Mouse (Mus musculus): Measurements from ENCODE around the gene Pip4k2c. TPM values are rescaled to one million over a fixed set of nuclear protein-coding genes. Genes with fewer than 3 reads are reported as not detected.

Gene Pip4k2c
- polyA plus RNA-seq, 1 experiment from 2014 or later, result 30.8 TPM

DNA sequence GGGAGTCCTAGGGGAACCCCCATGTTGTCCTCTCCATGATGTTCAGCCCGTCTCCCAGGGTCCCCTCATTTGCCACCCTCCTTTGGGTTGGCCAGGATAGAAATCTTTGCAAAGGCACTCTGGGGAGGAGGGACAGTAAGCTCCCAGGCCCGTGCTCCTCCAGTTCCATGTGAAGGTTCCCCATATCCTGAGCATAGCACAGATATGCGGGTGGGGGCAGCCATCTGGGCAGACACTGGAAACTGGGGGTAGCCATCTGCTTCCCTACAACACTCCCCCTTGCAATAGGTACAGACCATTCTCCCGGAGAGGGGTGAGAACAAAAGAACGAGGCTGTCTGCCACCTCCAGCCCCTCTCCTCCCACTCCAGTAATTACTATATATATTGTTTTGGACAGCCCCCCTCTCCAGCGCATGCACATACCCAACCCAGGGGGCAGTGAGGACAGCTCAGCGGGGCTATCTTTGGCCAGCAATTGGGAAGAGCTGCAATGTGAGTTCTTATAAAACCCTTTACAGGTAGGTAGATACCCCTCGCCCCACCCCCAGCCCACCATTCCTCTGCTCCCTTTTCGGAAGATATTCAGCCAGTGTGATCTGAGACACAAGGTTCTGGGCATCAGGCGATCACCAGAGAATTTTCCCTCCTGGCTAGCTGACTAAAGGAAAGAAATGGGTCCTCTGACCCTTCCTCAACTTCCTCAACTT, 23.9 kb downstream of the Pip4k2c start:
- Histone ChIP-seq H3K4me1 (replicated peaks; ENCODE audit: control insufficient read depth, insufficient read depth, low read length) (peaks cover 30% of the 10 kb centered on the region), H3K9me3 (ENCODE audit: control insufficient read depth, low read length) (0 out of 2 replicates have a peak, but pooled peaks cover 3% of the 10 kb centered on the region), H3K4me2 (ENCODE audit: low read depth, low read length) (peak overlapping the region; percentile 94), H3K9ac (ENCODE audit: low read length) (peak overlapping the region; percentile 82), H3K36me3 (ENCODE audit: control insufficient read depth, insufficient read depth, low read length) (peaks cover 10% of the 10 kb centered on the region), H3K4me3 (ENCODE audit: low read length) (peak overlapping the region; percentile 67), H3K27ac (ENCODE audit: low read length) (peak overlapping the region; percentile 93; the same call in 1 of the 2 replicates), H3K27me3 (ENCODE audit: control insufficient read depth, insufficient read depth, low read depth, low read length) (peaks cover 3% of the 10 kb centered on the region; the same call in 1 of the 2 replicates)
- no peak for ATAC-seq (ENCODE audit: low read depth)
- 51% methylated on average over 10 of the region's 10 CpGs for WGBS

DNA sequence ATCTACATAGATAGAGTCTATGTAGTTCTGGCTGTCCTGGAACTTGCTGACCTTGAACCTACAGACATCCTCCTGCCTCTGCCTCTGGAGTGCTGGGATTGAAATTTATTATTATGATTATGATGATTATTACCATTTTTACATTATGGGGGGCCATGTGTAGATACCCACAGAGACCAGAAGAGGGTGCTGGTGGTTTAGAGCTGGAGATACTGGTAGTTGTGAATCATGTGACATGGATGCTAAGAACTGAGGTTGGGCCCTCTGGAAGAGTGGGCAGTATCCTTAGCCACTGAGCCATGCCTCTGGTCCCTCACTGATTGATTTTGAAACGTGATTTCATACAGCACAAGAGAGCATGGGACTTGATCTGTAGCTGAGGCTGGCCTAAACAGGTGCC, 24.9 kb downstream of the Pip4k2c start:
- Histone ChIP-seq H3K4me2 (ENCODE audit: low read depth, low read length) (no peak overlapping the region), H3K27me3 (ENCODE audit: control insufficient read depth, insufficient read depth, low read depth, low read length) (peaks cover 5% of the 10 kb centered on the region; the same call in 1 of the 2 replicates), H3K36me3 (ENCODE audit: control insufficient read depth, insufficient read depth, low read length) (peaks cover 7% of the 10 kb centered on the region), H3K9me3 (ENCODE audit: control insufficient read depth, low read length) (0 out of 2 replicates have a peak, but pooled peaks cover 3% of the 10 kb centered on the region), H3K27ac (ENCODE audit: low read length) (no peak overlapping the region), H3K4me3 (ENCODE audit: low read length) (no peak overlapping the region), H3K4me1 (replicated peaks; ENCODE audit: control insufficient read depth, insufficient read depth, low read length) (peaks cover 29% of the 10 kb centered on the region), H3K9ac (ENCODE audit: low read length) (no peak overlapping the region)
- no peak for ATAC-seq (ENCODE audit: low read depth)
- WGBS, result 88% methylated on average over 1 of the region's 1 CpGs

DNA sequence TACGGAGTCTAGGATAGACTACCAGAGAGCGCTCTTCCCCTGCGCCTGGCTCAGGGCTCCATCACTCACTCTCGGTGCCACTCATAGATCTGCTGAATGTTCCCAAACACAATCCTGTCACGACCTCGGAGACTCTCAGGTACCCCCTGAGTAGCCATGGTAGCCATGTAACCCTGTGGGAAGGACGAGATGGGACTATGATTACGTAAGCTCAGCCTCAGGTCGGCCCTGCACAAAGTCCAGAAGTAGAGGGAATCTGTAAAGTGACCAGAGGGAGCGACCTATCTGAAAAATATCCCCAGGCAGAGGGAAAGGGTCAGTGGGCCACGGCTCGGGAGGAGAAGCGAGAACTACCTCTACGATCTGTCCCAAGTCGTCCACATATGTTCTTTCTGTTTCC, 25.9 kb downstream of the Pip4k2c start:
- H3K4me3 ChIP-seq (ENCODE audit: low read length), result no peak overlapping the region
- H3K36me3 ChIP-seq (ENCODE audit: control insufficient read depth, insufficient read depth, low read length), result peaks cover 7% of the 10 kb centered on the region
- ATAC-seq (ENCODE audit: low read depth), result no peak
- no peak overlapping the region for H3K27ac ChIP-seq (ENCODE audit: low read length)
- 0 out of 2 replicates have a peak, but pooled peaks cover 3% of the 10 kb centered on the region for H3K9me3 ChIP-seq (ENCODE audit: control insufficient read depth, low read length)
- H3K4me1 ChIP-seq (replicated peaks; ENCODE audit: control insufficient read depth, insufficient read depth, low read length), result peaks cover 21% of the 10 kb centered on the region
- no peak overlapping the region for H3K9ac ChIP-seq (ENCODE audit: low read length)
- no peak overlapping the region for H3K4me2 ChIP-seq (ENCODE audit: low read depth, low read length)
- H3K27me3 ChIP-seq (ENCODE audit: control insufficient read depth, insufficient read depth, low read depth, low read length), result peaks cover 13% of the 10 kb centered on the region
- 76% methylated on average over 15 of the region's 15 CpGs for WGBS

DNA sequence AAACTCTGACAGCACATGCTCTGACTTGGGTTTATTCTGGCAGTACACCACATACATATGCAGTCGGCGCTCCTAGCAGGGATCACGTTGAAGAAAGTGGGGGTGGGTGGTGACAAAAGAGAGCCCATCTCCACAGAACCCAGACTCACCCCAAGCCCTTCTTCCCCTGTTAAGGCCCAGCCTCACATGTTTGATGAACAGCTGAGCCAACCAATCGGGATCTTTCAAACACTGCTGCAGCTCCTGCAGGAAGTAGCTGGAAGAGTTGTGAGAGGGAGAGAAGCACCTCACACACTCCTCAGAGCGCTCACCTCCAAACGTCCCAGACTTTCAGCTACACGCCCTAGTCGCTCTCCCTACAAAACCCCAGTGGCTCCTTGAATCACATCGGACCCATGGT, 26.3 kb downstream of the Pip4k2c start:
- peaks cover 17% of the 10 kb centered on the region for H3K27me3 ChIP-seq (ENCODE audit: control insufficient read depth, insufficient read depth, low read depth, low read length)
- H3K36me3 ChIP-seq (ENCODE audit: control insufficient read depth, insufficient read depth, low read length), result peaks cover 7% of the 10 kb centered on the region
- no peak overlapping the region for H3K27ac ChIP-seq (ENCODE audit: low read length)
- no peak for ATAC-seq (ENCODE audit: low read depth)
- H3K4me3 ChIP-seq (ENCODE audit: low read length), result no peak overlapping the region
- 69% methylated on average over 9 of the region's 9 CpGs for WGBS
- no peak overlapping the region for H3K9ac ChIP-seq (ENCODE audit: low read length)
- peaks cover 20% of the 10 kb centered on the region for H3K4me1 ChIP-seq (replicated peaks; ENCODE audit: control insufficient read depth, insufficient read depth, low read length)
- 0 out of 2 replicates have a peak, but pooled peaks cover 3% of the 10 kb centered on the region for H3K9me3 ChIP-seq (ENCODE audit: control insufficient read depth, low read length)
- H3K4me2 ChIP-seq (ENCODE audit: low read depth, low read length), result no peak overlapping the region

DNA sequence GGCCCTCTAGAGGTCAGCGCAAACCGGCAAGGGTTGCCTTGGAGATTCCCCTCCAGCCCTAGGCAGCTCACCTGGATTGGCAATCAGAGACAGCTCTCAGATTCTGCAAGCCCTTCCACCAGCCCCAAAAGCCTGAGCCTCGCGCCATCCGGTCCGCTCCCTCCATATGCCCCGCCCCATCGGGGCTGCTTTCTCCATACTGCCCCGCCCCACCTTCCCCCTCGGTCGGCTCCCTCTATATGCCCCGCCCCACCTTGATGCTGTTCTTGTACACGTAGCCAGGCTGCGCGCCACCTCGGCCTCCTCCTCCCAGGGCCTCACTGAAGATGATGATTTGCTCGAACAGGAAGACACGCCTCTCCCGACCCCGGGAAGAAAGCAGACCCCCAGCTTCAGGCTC, 27.6 kb downstream of the Pip4k2c start:
- Histone ChIP-seq H3K36me3 (ENCODE audit: control insufficient read depth, insufficient read depth, low read length) (peaks cover 7% of the 10 kb centered on the region), H3K9ac (ENCODE audit: low read length) (no peak overlapping the region), H3K27me3 (ENCODE audit: control insufficient read depth, insufficient read depth, low read depth, low read length) (peaks cover 31% of the 10 kb centered on the region), H3K27ac (ENCODE audit: low read length) (no peak overlapping the region), H3K4me1 (replicated peaks; ENCODE audit: control insufficient read depth, insufficient read depth, low read length) (peaks cover 8% of the 10 kb centered on the region), H3K4me2 (ENCODE audit: low read depth, low read length) (peak overlapping the region; percentile 21; the same call in 1 of the 2 replicates), H3K9me3 (ENCODE audit: control insufficient read depth, low read length) (0 out of 2 replicates have a peak, but pooled peaks cover 3% of the 10 kb centered on the region), H3K4me3 (ENCODE audit: low read length) (no peak overlapping the region)
- WGBS, result 28% methylated on average over 20 of the region's 20 CpGs
- ATAC-seq (ENCODE audit: low read depth), result no peak

DNA sequence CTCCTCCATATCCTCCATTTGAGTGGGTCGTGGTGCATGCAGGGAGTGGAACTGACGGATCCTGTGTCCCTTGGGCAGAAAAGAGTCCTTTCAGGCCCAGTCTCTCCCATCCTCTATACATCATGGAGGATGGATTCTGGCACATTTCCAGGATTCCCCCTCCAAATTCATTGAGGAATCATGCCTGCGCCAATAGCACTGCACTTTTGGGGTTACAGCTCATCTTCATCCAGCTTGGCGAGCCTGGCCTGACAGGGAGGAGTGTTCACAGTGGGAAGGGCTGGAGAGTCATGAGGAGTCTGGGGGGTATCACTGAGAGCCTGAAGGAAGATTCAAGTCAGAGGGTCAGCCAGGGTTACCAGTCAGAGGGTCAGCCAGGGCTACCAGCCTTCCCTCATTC, 28.8 kb downstream of the Pip4k2c start:
- Histone ChIP-seq H3K9me3 (ENCODE audit: control insufficient read depth, low read length) (0 out of 2 replicates have a peak, but pooled peaks cover 3% of the 10 kb centered on the region), H3K4me2 (ENCODE audit: low read depth, low read length) (no peak overlapping the region), H3K9ac (ENCODE audit: low read length) (no peak overlapping the region), H3K27ac (ENCODE audit: low read length) (no peak overlapping the region), H3K4me3 (ENCODE audit: low read length) (no peak overlapping the region), H3K4me1 (replicated peaks; ENCODE audit: control insufficient read depth, insufficient read depth, low read length) (peaks cover 12% of the 10 kb centered on the region), H3K27me3 (ENCODE audit: control insufficient read depth, insufficient read depth, low read depth, low read length) (peaks cover 41% of the 10 kb centered on the region), H3K36me3 (ENCODE audit: control insufficient read depth, insufficient read depth, low read length) (peaks cover 7% of the 10 kb centered on the region)
- ATAC-seq (ENCODE audit: low read depth), result no peak
- 77% methylated on average over 4 of the region's 4 CpGs for WGBS

DNA sequence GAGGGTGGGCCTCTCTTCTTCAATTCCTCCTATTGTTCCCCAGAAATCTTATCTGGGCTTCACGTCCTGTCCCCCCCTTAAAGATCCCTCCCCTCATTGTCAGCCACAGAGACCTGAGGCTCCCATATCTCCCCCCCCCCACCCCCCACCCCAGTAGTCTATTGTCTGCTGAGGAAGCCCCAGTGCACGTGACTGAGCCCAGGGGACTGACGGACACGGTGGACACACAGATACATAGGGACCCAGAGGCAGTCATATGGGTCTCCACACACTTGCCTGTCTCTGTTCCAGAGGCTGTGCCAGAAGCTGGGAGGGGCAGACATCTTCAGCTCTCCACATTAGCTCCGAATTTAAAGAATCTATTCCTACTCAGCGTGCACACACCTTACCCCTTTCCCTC, 29.8 kb downstream of the Pip4k2c start:
- Histone ChIP-seq H3K9ac (ENCODE audit: low read length) (no peak overlapping the region), H3K4me2 (ENCODE audit: low read depth, low read length) (no peak overlapping the region), H3K27me3 (ENCODE audit: control insufficient read depth, insufficient read depth, low read depth, low read length) (peaks cover 49% of the 10 kb centered on the region), H3K36me3 (ENCODE audit: control insufficient read depth, insufficient read depth, low read length) (peaks cover 2% of the 10 kb centered on the region), H3K9me3 (ENCODE audit: control insufficient read depth, low read length) (0 out of 2 replicates have a peak, but pooled peaks cover 1% of the 10 kb centered on the region), H3K4me1 (replicated peaks; ENCODE audit: control insufficient read depth, insufficient read depth, low read length) (peaks cover 12% of the 10 kb centered on the region), H3K27ac (ENCODE audit: low read length) (no peak overlapping the region), H3K4me3 (ENCODE audit: low read length) (no peak overlapping the region)
- no peak for ATAC-seq (ENCODE audit: low read depth)
- WGBS, result 53% methylated on average over 6 of the region's 6 CpGs

DNA sequence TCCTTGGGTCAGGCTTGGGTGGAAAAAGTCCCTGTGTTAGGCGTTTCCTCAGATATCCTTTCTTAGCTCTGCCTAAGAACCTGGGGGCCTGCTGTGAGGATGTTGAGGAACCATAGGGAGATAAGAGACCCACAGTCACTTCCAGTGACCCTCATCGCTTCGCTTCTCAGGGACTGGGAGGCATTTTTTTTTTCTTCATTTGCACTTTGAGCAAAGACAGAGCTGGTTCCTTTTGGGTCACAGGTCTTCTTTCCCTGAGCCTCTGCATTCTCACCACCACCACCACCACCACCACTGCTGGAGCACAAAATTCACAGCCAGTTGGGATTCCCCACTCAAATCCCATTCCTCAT, 30.7 kb downstream of the Pip4k2c start:
- WGBS, result 32% methylated on average over 3 of the region's 3 CpGs
- Histone ChIP-seq H3K27me3 (ENCODE audit: control insufficient read depth, insufficient read depth, low read depth, low read length) (peaks cover 56% of the 10 kb centered on the region), H3K36me3 (ENCODE audit: control insufficient read depth, insufficient read depth, low read length) (no peaks in the 10 kb centered on the region), H3K9ac (ENCODE audit: low read length) (no peak overlapping the region), H3K9me3 (ENCODE audit: control insufficient read depth, low read length) (no peaks in the 10 kb centered on the region), H3K4me2 (ENCODE audit: low read depth, low read length) (no peak overlapping the region; the same call in 1 of the 2 replicates), H3K4me3 (ENCODE audit: low read length) (no peak overlapping the region), H3K27ac (ENCODE audit: low read length) (no peak overlapping the region), H3K4me1 (replicated peaks; ENCODE audit: control insufficient read depth, insufficient read depth, low read length) (peaks cover 12% of the 10 kb centered on the region)
- ATAC-seq (ENCODE audit: low read depth), result no peak

DNA sequence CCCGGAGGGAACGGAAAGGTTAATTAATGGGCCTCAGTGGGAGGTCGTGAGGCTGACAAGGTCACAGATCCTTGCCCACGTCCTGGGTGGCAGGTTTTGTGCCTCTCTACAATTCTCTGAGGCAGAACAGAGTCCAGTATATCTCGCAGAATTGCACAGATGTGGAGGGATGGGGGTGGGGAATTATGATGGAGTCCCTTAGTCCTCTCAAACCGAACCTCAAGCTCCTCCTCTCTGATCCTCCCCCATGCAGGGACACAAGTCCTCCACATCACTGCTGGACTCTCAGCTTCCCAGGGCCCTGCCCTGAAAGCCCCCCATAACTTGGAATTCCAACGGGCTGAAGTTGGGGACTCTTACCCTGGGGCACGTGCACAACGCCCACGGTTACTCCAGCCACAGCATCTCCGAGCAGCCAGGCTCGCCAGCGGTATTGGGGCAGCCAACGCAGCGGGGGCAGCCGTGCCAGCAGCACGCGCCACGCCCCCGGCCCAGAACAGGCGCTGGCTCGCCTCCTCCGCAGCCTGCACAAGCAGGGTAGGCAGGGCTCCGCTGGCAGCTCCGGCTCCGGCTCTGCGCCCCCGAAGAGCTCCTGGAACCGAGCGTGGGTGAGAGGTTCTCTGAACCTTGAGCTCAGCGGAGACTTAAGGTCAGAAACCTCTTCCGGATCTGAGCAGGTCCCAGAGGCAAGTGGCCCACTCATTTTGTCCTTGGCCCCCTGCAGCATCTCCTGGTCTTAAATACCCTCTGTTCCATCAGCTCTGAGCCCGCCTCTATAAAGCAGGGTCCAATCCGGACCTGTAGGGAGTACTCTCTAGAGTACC, 31.3 kb downstream of the Pip4k2c start, which contains the start of gene Slc26a10:
Slc26a10 (minus strand) TSS at position 775 of the 824 bp plus-strand sequence.
- Histone ChIP-seq H3K4me1 (replicated peaks; ENCODE audit: control insufficient read depth, insufficient read depth, low read length) (peaks cover 12% of the 10 kb centered on the region), H3K4me2 (ENCODE audit: low read depth, low read length) (peak within 1 kb of the TSS; percentile 42), H3K36me3 (ENCODE audit: control insufficient read depth, insufficient read depth, low read length) (no peaks in the 10 kb centered on the region), H3K9me3 (ENCODE audit: control insufficient read depth, low read length) (no peaks in the 10 kb centered on the region), H3K4me3 (ENCODE audit: low read length) (peak within 1 kb of the TSS; percentile 24; the same call in 1 of the 2 replicates), H3K27me3 (ENCODE audit: control insufficient read depth, insufficient read depth, low read depth, low read length) (peaks cover 55% of the 10 kb centered on the region), H3K9ac (ENCODE audit: low read length) (peak within 1 kb of the TSS; percentile 26; the same call in 1 of the 2 replicates), H3K27ac (ENCODE audit: low read length) (no peak within 1 kb of the TSS)
- 2% methylated on average over 34 of the region's 34 CpGs for WGBS
- peak; percentile 27; the same call in 1 of the 2 replicates for ATAC-seq (ENCODE audit: low read depth)

All from lung, embryonic 16.5 days (tissue).